Comparison of ENCODE assay signal across 8 mouse cellular contexts in genomic region chr19:56919628-56920027, GRCm38 (mm10). TPM values are rescaled to one million over a fixed set of nuclear protein-coding genes. Genes with fewer than 3 reads are reported as not detected.
DNase-seq lines count a peak whose midpoint lies in the region; ATAC-seq and TF ChIP-seq lines count a peak whose summit lies in the region.

No protein-coding gene starts in this region.

- TF ChIP-seq POLR2A in limb, embryonic 14.5 days (IDR thresholded peaks at IDR 0.05; ENCODE audit: borderline replicate concordance, extremely low read depth, insufficient read depth, insufficient read length): no peak

- H3K36me3 ChIP-seq in embryonic facial prominence, embryonic 14.5 days (ENCODE audit: control insufficient read depth, insufficient read depth, low read length): no peaks in the 10 kb centered on the region
- peaks cover 2% of the 10 kb centered on the region; the same call in 1 of the 2 replicates for H3K36me3 ChIP-seq in kidney, embryonic 15.5 days
- H3K36me3 ChIP-seq in limb, embryonic 14.5 days (ENCODE audit: control insufficient read depth, insufficient read depth, low read length): no peaks in the 10 kb centered on the region
- H3K36me3 ChIP-seq in neural tube, embryonic 11.5 days (ENCODE audit: control insufficient read depth, insufficient read depth, low read length): no peaks in the 10 kb centered on the region

- WGBS in embryonic facial prominence, embryonic 14.5 days: 22% methylated on average over 7 of the region's 7 CpGs
- WGBS in kidney, embryonic 15.5 days: 9% methylated on average over 7 of the region's 7 CpGs
- WGBS in limb, embryonic 14.5 days: 24% methylated on average over 7 of the region's 7 CpGs
- WGBS in neural tube, embryonic 11.5 days: 29% methylated on average over 7 of the region's 7 CpGs

- no peaks in the 10 kb centered on the region for H3K27me3 ChIP-seq in embryonic facial prominence, embryonic 14.5 days (replicated peaks; ENCODE audit: control insufficient read depth, insufficient read depth, low read length)
- no peaks in the 10 kb centered on the region for H3K27me3 ChIP-seq in kidney, embryonic 15.5 days
- H3K27me3 ChIP-seq in limb, embryonic 14.5 days (ENCODE audit: control insufficient read depth, insufficient read depth, low read length): no peaks in the 10 kb centered on the region
- no peaks in the 10 kb centered on the region for H3K27me3 ChIP-seq in neural tube, embryonic 11.5 days (ENCODE audit: control insufficient read depth, insufficient read depth, low read length)

- no peaks in the 10 kb centered on the region for H3K9me3 ChIP-seq in embryonic facial prominence, embryonic 14.5 days (ENCODE audit: control insufficient read depth, low read length)
- no peaks in the 10 kb centered on the region for H3K9me3 ChIP-seq in kidney, embryonic 15.5 days (replicated peaks)
- H3K9me3 ChIP-seq in limb, embryonic 14.5 days (ENCODE audit: control insufficient read depth, low read length): no peaks in the 10 kb centered on the region
- H3K9me3 ChIP-seq in neural tube, embryonic 11.5 days (ENCODE audit: control insufficient read depth, low read length): no peaks in the 10 kb centered on the region

- no peak overlapping the region for H3K9ac ChIP-seq in embryonic facial prominence, embryonic 14.5 days (ENCODE audit: low read depth, low read length)
- H3K9ac ChIP-seq in kidney, embryonic 15.5 days: no peak overlapping the region
- H3K9ac ChIP-seq in limb, embryonic 14.5 days (ENCODE audit: low read depth, low read length, severe bottlenecking): no peak overlapping the region
- no peak overlapping the region for H3K9ac ChIP-seq in neural tube, embryonic 11.5 days (ENCODE audit: low read length)

- peak; percentile 71 for DNase-seq in 3134 (ENCODE audit: extremely low read depth, insufficient read length, low spot score)
- DNase-seq in adrenal gland, postnatal 4 days (ENCODE audit: low spot score in 2 of 2): peak; percentile 46 to 75
- DNase-seq in embryonic facial prominence, embryonic 14.5 days (ENCODE audit: low spot score): peak; percentile 92
- peak; percentile 73 to 89 for DNase-seq in heart, adult 9 months (ENCODE audit: low spot score in 2 of 2)
- DNase-seq in limb, embryonic 14.5 days (ENCODE audit: low spot score): peak; percentile 87
- peak; percentile 87 for DNase-seq in neural tube, embryonic 11.5 days (ENCODE audit: low spot score)
- peak; percentile 51 for DNase-seq in telencephalon, adult 2 months (ENCODE audit: low read depth, low spot score)

- no peak overlapping the region for H3K27ac ChIP-seq in embryonic facial prominence, embryonic 14.5 days (replicated peaks; ENCODE audit: low read depth, low read length)
- H3K27ac ChIP-seq in kidney, embryonic 15.5 days: peak overlapping the region; percentile 66
- no peak overlapping the region for H3K27ac ChIP-seq in limb, embryonic 14.5 days (replicated peaks; ENCODE audit: low read depth, low read length)
- no peak overlapping the region for H3K27ac ChIP-seq in neural tube, embryonic 11.5 days (ENCODE audit: low read depth, low read length)

- no peaks in the 10 kb centered on the region for H3K4me1 ChIP-seq in embryonic facial prominence, embryonic 14.5 days (ENCODE audit: control insufficient read depth, insufficient read depth, low read length)
- H3K4me1 ChIP-seq in kidney, embryonic 15.5 days: peaks cover 10% of the 10 kb centered on the region
- H3K4me1 ChIP-seq in limb, embryonic 14.5 days (ENCODE audit: control insufficient read depth, insufficient read depth, low read length): no peaks in the 10 kb centered on the region
- H3K4me1 ChIP-seq in neural tube, embryonic 11.5 days (ENCODE audit: control insufficient read depth, insufficient read depth, low read length): no peaks in the 10 kb centered on the region

- peak; percentile 76 for ATAC-seq in embryonic facial prominence, embryonic 14.5 days (ENCODE audit: low read depth)
- ATAC-seq in kidney, embryonic 15.5 days (replicated peaks; ENCODE audit: low FRiP score): peak; percentile 70
- ATAC-seq in limb, embryonic 14.5 days (ENCODE audit: low FRiP score, low read depth): peak; percentile 89
- ATAC-seq in neural tube, embryonic 11.5 days (ENCODE audit: insufficient read depth, low FRiP score, low TSS enrichment): no peak

- no peak overlapping the region; the same call in 1 of the 2 replicates for H3K4me2 ChIP-seq in embryonic facial prominence, embryonic 14.5 days (ENCODE audit: low read depth, low read length)
- H3K4me2 ChIP-seq in kidney, embryonic 15.5 days: no peak overlapping the region
- H3K4me2 ChIP-seq in limb, embryonic 14.5 days (replicated peaks; ENCODE audit: low read depth, low read length, severe bottlenecking): no peak overlapping the region
- H3K4me2 ChIP-seq in neural tube, embryonic 11.5 days (ENCODE audit: low read depth): no peak overlapping the region

- H3K4me3 ChIP-seq in embryonic facial prominence, embryonic 14.5 days (ENCODE audit: low read depth, low read length): no peak overlapping the region
- H3K4me3 ChIP-seq in kidney, embryonic 15.5 days (replicated peaks): no peak overlapping the region
- H3K4me3 ChIP-seq in limb, embryonic 14.5 days (replicated peaks; ENCODE audit: low read length): no peak overlapping the region
- H3K4me3 ChIP-seq in neural tube, embryonic 11.5 days (ENCODE audit: low read depth, low read length): no peak overlapping the region

RNA-seq across cellular contexts. Expression of gene Vwa2, which starts 45.6 kb away (rescaled TPM):
- 1 to 10 TPM in 1 of 2 experiments, under 1 TPM in 1; 0.08 to 4.5 TPM for total RNA-seq in adrenal gland, postnatal 4 days (2021)
- polyA plus RNA-seq in embryonic facial prominence, embryonic 14.5 days (2014; fragmentation: Nextera tagmentation; extraction: Ambion mirVana): 4.7 and 5.0 TPM in 2 replicates
- polyA plus RNA-seq in kidney, embryonic 15.5 days (2015; fragmentation: Nextera tagmentation; extraction: Ambion mirVana): 18.1 and 18.8 TPM in 2 replicates
- polyA plus RNA-seq in limb, embryonic 14.5 days (2012; rRNA removed): 5.9 and 6.4 TPM in 2 replicates
- 4.3 and 5.6 TPM in 2 replicates for polyA plus RNA-seq in limb, embryonic 14.5 days (2014; fragmentation: Nextera tagmentation; extraction: Ambion mirVana)
- polyA plus RNA-seq in neural tube, embryonic 11.5 days (2014; fragmentation: Nextera tagmentation; extraction: Ambion mirVana): 0.62 and 1.4 TPM in 2 replicates
